Mouse (Mus musculus) spleen, adult 2 months (tissue): ENCODE data around the gene Serbp1. TPM values are rescaled to one million over a fixed set of nuclear protein-coding genes. Genes with fewer than 3 reads are reported as not detected.

Experiments
- DNase-seq, 2 experiments: peaks; one replicate each; pipeline versions ENCODE4 v3.0.0 to v3.0.0-alpha.2; 2012 to 2021; ENCODE audit warnings: low spot score in 2 of 2, low read depth in 1 of 2
- H3K27ac ChIP-seq: fragments of 200-500 bp; 2 replicates; pipeline ENCODE4 v1.5.1; 2012; ENCODE audit warnings: low read length, inconsistent platforms; ENCODE audit not compliant: insufficient read depth
- H3K27me3 ChIP-seq: fragments of 200-500 bp; 2 replicates; pipeline ENCODE4 v1.6.1; 2012; ENCODE audit warnings: mild to moderate bottlenecking, moderate library complexity, low read length, inconsistent platforms; ENCODE audit not compliant: control insufficient read depth, insufficient read depth
- H3K36me3 ChIP-seq: fragments of 200-500 bp; 2 replicates; pipeline ENCODE4 v1.6.1; 2012; ENCODE audit warnings: mild to moderate bottlenecking, low read length, inconsistent platforms; ENCODE audit not compliant: control insufficient read depth, insufficient read depth
- H3K4me1 ChIP-seq: fragments of 200-500 bp; 2 replicates; pipeline ENCODE4 v1.6.1; 2011; ENCODE audit warnings: inconsistent platforms; ENCODE audit not compliant: control insufficient read depth, insufficient read depth, insufficient read length
- H3K4me3 ChIP-seq: fragments of 200-500 bp; 2 replicates; pipeline ENCODE4 v1.5.1; 2011; ENCODE audit warnings: mild to moderate bottlenecking, inconsistent platforms; ENCODE audit not compliant: insufficient read depth, insufficient read length; ENCODE audit errors: extremely low read depth
- CTCF ChIP-seq: fragments of 200-500 bp; IDR thresholded peaks from 2 replicates; pipeline ENCODE4 v1.5.1; 2011; ENCODE audit warnings: mild to moderate bottlenecking, inconsistent platforms; ENCODE audit not compliant: insufficient read depth, insufficient read length, insufficient replicate concordance; ENCODE audit errors: extremely low read depth
- POLR2A ChIP-seq: fragments of 200-500 bp; IDR thresholded peaks from 2 replicates; pipeline ENCODE4 v1.6.1; 2011; ENCODE audit warnings: low read depth, low read length, inconsistent platforms
- WGBS: fragments of 180-500 bp; shearing (Covaris S2); methylation state at CpG from one replicate; pipeline ENCODE4 v1.1.7; 2018; 5-methylcytosine and 5-hydroxymethylcytosine counted together
- polyA plus RNA-seq: library from polyadenylated mRNA; depleted of rRNA; stranded (reverse); fragments of >200 nt; gene quantifications from 2 replicates; pipeline ENCODE4 v1.2.3, GENCODE M21; 2012

Gene Serbp1
- polyA plus RNA-seq, 1 experiment, result 55.9 TPM

GRCm38 (mm10) chr6:67300710-67301163, 62.8 kb downstream of the Serbp1 start:
- H3K27ac ChIP-seq, result no peak overlapping the region
- 85% methylated on average over 6 of the region's 6 CpGs for WGBS

GRCm38 (mm10) chr6:67301230-67301629, 63.3 kb downstream of the Serbp1 start:
- H3K27ac ChIP-seq, result no peak overlapping the region
- no peaks in the 10 kb centered on the region for H3K4me1 ChIP-seq
- no peak overlapping the region for H3K4me3 ChIP-seq
- H3K27me3 ChIP-seq, result no peaks in the 10 kb centered on the region
- no peaks in the 10 kb centered on the region for H3K36me3 ChIP-seq
- 95% methylated on average over 3 of the region's 3 CpGs for WGBS
- no peak for DNase-seq
- TF ChIP-seq POLR2A, result no peak
- no peak for TF ChIP-seq CTCF

More at GRCm38 (mm10) chr6:67300710-67301163, 62.8 kb downstream of the Serbp1 start:
- Histone ChIP-seq H3K27me3 (no peaks in the 10 kb centered on the region), H3K4me3 (no peak overlapping the region), H3K4me1 (no peaks in the 10 kb centered on the region), H3K36me3 (no peaks in the 10 kb centered on the region)
- TF ChIP-seq POLR2A, result no peak
- TF ChIP-seq CTCF, result no peak
- DNase-seq, result no peak

- TF ChIP-seq POLR2A (no peak), CTCF (no peak)
- Histone ChIP-seq H3K4me1 (no peaks in the 10 kb centered on the region), H3K36me3 (no peaks in the 10 kb centered on the region), H3K27ac (no peak overlapping the region), H3K4me3 (no peak overlapping the region), H3K27me3 (no peaks in the 10 kb centered on the region)
- DNase-seq, result no peak
- 78% methylated on average over 4 of the region's 4 CpGs for WGBS
Measured at GRCm38 (mm10) chr6:67302471-67302870, 64.5 kb downstream of the Serbp1 start.

GRCm38 (mm10) chr6:67303210-67303609, 65.2 kb downstream of the Serbp1 start:
- 92% methylated on average over 10 of the region's 10 CpGs for whole genome bisulfite sequencing
- TF ChIP-seq CTCF (no peak), POLR2A (no peak)
- no peak overlapping the region for H3K27ac ChIP-seq
- H3K27me3 ChIP-seq, result no peaks in the 10 kb centered on the region
- H3K36me3 ChIP-seq, result no peaks in the 10 kb centered on the region
- DNase-seq, result no peak
- H3K4me1 ChIP-seq, result no peaks in the 10 kb centered on the region
- no peak overlapping the region for H3K4me3 ChIP-seq

- Histone ChIP-seq H3K4me3 (no peak overlapping the region), H3K36me3 (no peaks in the 10 kb centered on the region), H3K27ac (no peak overlapping the region), H3K4me1 (no peaks in the 10 kb centered on the region), H3K27me3 (no peaks in the 10 kb centered on the region)
- WGBS, result 72% methylated on average over 3 of the region's 3 CpGs
- TF ChIP-seq POLR2A (no peak), CTCF (no peak)
- no peak for DNase-seq
Measured at GRCm38 (mm10) chr6:67308994-67309393, 71.0 kb downstream of the Serbp1 start.

GRCm38 (mm10) chr6:67309752-67310151, 71.8 kb downstream of the Serbp1 start:
- Histone ChIP-seq H3K4me3 (no peak overlapping the region), H3K27me3 (no peaks in the 10 kb centered on the region), H3K36me3 (no peaks in the 10 kb centered on the region), H3K4me1 (no peaks in the 10 kb centered on the region), H3K27ac (no peak overlapping the region)
- 58% methylated on average over 3 of the region's 3 CpGs for WGBS
- no peak for DNase-seq
- no peak for TF ChIP-seq POLR2A
- TF ChIP-seq CTCF, result no peak

- TF ChIP-seq CTCF, result no peak
- no peak for TF ChIP-seq POLR2A
- Histone ChIP-seq H3K27me3 (no peaks in the 10 kb centered on the region), H3K27ac (no peak overlapping the region), H3K4me1 (no peaks in the 10 kb centered on the region), H3K4me3 (no peak overlapping the region), H3K36me3 (no peaks in the 10 kb centered on the region)
- DNase-seq, result no peak
- 92% methylated on average over 1 of the region's 1 CpGs for WGBS
Measured at GRCm38 (mm10) chr6:67314697-67315096, 76.7 kb downstream of the Serbp1 start.

- Histone ChIP-seq H3K27ac (no peak overlapping the region), H3K4me1 (no peaks in the 10 kb centered on the region)
- WGBS, result 83% methylated on average over 5 of the region's 5 CpGs
Measured at GRCm38 (mm10) chr6:67317068-67317467, 79.1 kb downstream of the Serbp1 start.

More at GRCm38 (mm10) chr6:67317068-67317467, 79.1 kb downstream of the Serbp1 start:
- no peaks in the 10 kb centered on the region for H3K36me3 ChIP-seq
- TF ChIP-seq POLR2A, result no peak
- no peak for TF ChIP-seq CTCF
- no peaks in the 10 kb centered on the region for H3K27me3 ChIP-seq
- DNase-seq, result no peak
- no peak overlapping the region for H3K4me3 ChIP-seq
